Mouse (Mus musculus) frontal cortex, adult (tissue): Measurements from ENCODE around the gene Chd4.
"Not testable (repeated sequence)": the region's sequence is repeated elsewhere in the genome, so short reads cannot be mapped to it uniquely, and the experiment has no call there.

ENCODE experiments used
- ATAC-seq: cut with Nextera tagmentation; 2 replicates; pipeline ENCODE4 v1.9.2; 2017; ENCODE audit warnings: mild to moderate bottlenecking, moderate library complexity, mixed read lengths; ENCODE audit not compliant: low TSS enrichment

The Chd4 gene

DNA sequence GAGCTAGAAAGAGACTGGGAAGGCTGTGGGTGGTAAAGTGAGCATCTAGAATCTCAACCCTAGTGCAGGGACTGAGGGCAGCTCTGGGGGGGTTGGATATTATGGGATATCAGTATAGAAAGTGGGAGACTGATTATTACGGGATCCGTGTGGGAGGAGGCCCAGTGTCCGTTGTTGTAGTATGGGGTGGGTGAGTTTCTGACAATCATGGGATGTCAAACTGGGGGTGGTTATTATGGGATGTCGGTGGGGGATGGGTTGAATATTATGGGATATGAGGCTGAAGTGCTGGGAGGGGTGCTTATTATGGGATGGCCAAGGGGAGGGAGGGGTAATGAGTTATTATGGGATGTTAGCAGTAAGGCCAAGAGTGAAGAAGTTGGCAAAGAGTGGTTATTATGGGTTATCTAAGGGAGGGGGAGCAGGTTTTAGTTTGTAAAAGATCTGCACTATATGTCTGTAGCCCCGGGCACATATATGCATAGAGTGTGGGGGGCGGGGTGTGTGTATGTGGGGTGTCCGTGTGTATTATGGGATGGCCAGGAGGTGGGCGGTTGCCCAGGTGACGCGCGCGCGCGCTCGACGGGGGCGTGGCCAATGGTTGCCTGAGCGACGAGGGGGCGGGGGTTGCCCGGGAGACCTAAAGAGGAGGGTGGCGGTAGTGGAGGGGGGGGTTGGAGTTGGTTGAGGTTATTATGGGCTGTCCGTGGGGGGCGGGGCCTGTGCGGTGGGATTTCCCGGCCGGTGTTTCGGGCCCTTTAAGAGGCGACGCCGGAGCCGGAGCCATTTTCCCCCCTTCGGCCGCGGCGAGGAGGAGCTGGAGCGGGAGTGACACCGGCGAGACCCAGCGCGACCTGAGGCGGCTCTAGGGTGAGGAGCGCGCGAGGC lies at the start of gene Chd4:
TSS of gene Chd4 (plus strand) at position 591 of the 888 bp plus-strand sequence.
- peak; percentile 22 for ATAC-seq

DNA sequence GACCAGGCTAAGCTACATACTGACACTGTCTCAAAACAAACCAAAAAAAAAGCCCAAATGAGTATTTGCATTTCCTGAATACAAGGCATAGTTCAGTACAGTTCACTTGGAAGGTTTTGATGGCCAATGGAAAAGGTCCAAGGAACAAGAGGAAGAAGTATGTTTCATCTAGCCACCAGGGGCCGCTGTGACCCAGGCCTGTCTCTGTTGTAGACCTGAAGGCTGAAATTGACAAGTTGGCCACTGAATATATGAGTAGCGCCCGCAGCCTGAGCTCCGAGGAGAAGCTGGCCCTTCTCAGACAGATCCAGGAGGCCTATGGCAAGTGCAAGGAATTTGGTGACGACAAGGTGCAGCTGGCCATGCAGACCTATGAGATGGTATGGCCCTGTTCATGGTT lies 49.1 kb upstream of the Chd4 start:
- peak; percentile 69 for ATAC-seq

DNA sequence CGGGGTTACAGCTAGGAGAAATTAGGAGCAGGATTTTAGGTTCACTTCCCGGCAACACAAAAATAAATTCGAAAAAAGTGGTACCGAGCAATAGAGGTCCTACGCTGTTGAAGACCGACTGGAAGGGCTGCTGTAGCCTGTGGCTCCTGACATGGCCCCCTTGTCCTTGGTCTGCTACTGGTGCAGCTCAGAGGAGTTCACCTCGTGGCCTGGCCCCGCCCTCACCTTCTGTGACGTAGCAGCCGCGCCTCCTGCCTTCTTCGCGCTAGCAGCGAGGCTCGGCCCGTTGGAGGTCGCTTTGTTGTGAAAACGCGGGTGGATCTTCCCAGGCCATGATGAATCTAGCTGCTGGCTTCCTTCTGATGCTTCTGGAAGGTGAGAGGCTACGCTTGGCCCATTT lies 46.1 kb upstream of the Chd4 start, which contains the start of gene Acrbp:
TSS of gene Acrbp (plus strand) at position 12 of the 400 bp plus-strand sequence.
- no peak for ATAC-seq

DNA sequence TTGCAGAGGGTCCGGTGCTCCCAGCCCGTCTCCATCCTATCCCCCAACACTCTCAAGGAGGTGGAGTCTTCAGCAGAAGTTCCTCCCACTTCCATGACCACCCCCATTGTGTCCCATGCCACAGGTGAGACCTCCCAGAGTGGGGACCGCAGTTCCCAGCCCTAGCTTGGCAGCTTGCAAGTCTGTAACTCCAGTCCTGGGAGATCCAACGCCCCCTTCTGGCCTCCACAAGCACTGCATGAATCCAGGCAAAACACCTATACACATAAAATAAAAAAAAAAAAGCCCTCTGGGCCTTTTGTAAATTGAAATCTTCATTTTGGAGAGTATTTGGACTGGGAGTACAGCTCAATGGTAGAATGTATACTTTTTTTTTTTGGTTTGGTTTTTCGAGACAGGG lies 44.5 kb upstream of the Chd4 start:
- ATAC-seq = no peak

DNA sequence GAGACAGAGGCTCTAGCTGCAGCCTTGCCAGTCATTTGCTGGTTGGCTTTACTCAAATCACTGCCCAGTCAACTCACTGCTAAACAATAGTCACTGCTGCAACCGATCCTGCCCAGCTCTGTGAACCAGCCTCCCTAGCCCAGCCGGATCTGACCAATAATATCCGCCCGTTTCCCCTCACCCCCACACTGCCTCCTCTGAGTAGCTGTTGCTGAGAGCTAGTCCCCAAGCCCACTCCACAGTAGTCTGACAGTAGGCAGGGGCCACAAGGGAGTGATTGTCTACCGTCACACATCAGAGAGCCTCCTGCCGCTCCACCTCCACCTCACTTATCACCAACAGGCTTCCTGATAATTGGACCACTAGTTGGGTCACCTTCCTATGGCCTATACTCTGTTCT lies 34.3 kb upstream of the Chd4 start:
- ATAC-seq = no peak

DNA sequence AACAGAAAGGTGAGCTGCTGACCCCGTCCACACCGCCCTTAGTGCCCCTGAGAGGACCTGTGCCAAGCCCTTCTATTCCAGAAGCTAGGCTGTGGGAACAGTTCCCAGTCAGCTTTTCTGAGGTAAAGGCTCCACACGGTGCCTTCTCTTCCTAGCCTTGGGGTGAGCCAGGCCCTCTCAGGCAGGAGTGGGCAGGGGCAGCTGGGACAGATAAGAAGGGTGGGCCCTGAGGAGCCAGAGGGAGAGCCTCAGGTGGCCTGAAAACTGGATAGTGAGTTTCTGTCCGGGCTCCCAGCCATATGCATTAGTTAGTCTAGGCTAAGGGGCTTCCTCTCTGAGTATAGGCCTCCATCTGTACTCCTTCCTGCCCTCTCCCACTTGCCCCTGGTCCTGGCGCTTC lies 33.3 kb upstream of the Chd4 start:
- ATAC-seq = no peak

DNA sequence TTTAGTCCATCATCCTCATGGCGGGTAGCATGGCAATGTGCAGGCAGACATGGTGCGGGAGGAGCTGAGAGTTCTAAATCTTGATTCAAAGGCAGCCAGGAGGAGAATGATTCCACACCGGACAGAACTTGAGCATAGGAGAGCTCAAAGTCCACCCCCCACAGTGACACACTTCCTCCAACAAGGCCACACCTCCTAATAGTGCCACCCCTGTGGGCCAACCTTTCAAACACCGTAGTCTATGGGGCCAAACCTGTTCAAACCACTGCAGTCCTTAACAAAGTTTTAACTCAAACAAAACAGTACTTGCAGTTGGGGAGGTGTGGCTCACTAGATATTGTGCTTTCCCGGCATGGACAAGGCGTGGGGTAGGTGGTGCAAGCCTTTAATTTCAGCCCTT lies 31.9 kb upstream of the Chd4 start:
- ATAC-seq = no peak

DNA sequence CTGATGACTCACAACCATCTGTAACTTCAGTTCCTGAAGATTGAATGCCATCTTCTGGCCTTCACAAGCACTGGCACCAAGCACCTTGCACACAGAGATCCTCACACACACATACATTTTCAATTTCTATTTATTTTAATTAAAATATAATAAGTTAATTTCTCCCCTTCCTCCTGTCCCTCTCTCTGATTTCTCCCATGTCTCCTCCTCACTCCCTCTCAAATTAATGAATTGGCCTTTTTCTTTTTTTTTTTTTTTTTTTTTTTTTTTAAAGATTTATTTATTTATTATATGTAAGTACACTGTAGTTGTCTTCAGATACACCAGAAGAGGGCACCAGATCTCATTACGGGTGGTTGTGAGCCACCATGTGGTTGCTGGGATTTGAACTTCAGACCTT lies 30.6 kb upstream of the Chd4 start:
- not testable (repeated sequence) for ATAC-seq

DNA sequence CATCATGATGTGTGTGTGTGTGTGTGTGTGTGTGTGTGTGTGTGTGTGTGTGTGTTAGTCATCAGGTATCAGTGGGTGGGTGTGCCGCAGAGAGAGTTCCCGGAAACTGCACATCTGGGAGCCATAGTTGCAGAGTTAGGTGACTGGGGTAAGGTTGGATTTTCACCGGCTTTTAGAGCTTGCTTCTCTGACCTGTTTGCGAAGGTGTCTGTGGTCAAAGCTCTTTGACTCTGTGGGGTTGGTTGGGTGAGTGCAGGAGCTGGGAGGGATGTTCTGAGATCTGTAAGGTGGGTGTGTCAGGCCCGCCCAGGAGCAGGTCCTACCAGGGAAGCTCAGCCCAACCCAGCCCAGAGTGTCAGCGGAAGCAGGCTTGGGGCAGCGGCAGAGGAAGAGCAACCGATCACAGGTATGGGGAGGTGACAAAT lies 28.2 kb upstream of the Chd4 start, which contains the start of gene Lpar5:
TSS of gene Lpar5 (plus strand) at position 350 of the 425 bp plus-strand sequence.
- ATAC-seq = no peak

DNA sequence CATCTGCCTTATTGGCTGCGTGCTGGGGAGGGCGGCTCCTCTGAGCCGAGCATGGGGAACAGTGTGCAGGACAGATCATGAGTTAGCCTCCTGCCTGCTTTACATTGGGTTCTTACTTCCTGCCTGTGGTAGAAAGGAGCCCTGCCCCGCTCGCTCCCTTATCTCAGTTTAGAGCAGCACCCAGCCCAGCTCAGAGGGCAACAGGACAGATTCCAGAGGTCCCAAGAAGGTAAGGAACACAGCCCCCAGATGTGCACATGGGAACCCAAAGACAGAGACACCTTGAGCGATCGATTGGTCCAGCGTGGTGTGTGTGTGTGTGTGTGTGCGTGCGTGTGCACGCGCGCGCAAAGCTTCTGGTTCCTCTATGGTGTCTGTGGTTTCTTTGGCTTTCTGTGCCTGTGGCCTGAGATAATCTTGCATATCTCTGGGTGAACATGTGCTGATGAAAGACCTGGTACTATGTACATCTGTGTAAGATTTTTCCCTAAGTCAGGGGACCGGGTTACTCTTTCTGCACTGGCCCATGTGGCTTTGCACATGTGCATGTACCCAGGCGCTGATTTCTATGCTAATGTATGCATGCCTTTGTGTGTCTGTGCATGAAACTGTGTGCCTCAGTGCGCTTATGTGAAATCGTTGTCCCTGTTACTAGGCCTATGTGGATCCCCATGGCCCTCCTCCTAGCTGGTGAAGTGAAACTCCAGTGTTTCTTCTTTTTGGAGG lies 24.4 kb upstream of the Chd4 start:
- ATAC-seq = peak; percentile 74

DNA sequence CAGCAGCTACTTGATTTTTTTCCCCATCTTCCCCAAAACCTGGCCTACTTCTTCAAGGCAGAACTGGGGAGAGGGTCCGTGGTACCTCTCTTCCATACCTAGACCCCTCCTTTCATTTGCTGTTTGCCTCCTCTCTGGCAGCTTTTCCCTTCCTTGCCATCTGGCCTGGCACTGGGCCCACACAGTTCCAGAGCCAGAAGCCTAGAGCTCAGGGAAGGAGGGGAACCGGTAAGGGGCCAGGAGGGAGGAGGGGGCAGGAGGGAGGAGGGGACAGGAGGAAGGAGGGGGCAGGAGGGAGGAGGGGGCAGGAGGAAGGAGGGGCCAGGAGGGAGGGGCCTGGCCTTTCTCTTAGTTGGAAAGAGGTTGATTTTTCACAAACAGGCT lies 23.9 kb upstream of the Chd4 start:
- ATAC-seq = peak; percentile 71

DNA sequence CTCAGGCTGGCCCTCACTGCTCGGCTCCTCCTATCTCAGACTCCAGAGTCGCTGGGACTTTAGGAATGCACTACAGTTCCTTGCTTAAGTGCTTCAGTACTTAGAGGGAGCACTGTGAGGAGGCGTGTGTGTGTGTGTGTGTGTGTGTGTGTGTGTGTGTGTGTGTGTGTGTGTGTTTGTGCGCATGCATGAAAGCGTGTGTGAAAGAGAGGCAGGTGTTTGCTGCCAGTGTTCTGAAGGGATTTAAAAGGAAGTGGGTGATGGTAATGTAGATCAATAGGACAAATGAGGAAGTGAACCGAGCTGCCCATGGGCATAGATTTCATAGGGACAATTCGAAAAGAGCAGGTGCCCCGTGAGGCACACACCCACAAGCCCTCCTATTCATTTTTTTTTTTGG lies 22.0 kb upstream of the Chd4 start:
- no peak for ATAC-seq

DNA sequence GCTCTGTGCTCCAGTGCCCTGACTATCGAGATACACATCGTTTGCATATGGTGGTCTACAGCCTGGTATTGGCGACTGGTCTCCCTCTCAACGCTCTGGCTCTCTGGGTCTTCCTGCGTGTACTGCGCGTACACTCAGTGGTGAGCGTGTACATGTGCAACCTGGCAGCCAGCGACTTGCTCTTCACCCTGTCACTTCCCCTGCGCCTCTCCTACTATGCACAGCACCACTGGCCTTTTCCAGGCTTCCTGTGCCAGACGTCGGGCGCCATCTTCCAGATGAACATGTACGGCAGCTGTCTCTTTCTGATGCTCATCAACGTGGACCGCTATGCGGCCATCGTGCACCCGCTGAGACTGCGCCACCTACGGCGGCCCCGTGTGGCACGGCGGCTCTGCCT lies 14.4 kb upstream of the Chd4 start:
- ATAC-seq = no peak

DNA sequence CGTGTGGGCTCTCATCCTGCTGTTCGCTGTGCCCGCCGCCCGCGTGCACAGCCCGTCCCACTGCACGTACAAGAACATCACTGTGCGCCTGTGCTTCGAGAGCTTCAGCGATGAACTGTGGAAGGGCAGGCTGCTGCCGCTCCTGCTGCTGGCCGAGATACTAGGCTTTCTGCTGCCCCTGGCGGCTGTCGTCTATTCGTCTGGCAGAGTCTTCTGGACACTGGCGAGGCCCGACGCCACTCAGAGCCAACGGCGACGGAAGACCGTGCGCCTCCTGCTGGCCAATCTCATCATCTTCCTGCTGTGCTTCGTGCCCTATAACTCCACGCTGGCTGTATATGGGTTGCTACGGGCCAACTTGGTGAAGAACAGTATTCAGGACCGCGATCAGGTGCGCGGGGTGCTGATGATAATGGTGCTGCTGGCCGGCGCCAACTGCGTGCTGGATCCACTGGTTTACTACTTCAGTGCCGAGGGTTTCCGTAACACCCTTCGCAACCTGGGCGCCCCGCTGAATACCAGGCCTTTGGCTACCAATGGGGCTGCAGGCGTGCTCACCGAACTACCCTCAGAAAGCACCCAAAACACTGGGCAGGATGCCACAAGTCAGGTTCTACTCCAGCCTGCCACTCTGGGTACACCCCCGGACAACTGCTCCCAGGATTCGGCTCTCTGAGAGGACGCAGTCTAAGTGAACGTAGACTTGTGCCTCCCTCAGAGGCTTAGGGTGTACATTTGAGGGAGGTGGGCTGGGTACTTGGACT lies 13.8 kb upstream of the Chd4 start:
- peak; percentile 83 for ATAC-seq

DNA sequence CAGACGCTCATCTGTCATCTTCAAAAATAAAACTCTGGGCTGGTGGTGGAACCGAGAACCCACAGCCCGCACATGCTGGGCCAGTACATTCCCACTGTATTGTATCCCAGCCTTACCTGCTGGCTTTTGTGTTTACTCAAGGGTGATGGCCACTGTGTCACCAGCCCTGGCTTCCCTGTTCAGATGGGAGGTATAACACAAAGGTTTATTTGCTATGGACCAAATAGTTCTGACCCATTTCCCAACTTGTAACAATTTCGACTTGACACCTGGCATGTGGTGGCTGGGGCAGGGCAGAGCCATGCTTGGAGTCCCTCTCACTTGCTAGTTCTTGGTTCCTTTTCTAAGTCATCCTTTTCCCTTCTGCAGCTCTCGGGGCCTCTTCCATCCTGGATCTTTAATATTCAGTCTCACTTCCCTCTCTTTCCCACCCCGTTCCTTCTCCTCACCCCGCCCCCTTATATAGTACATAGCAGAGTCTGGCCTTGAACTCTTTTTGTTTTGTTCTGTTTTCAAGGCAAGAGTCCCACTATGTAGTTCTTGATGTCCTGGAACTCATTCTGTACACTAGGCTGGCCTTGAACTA lies 12.9 kb upstream of the Chd4 start:
- ATAC-seq = no peak

DNA sequence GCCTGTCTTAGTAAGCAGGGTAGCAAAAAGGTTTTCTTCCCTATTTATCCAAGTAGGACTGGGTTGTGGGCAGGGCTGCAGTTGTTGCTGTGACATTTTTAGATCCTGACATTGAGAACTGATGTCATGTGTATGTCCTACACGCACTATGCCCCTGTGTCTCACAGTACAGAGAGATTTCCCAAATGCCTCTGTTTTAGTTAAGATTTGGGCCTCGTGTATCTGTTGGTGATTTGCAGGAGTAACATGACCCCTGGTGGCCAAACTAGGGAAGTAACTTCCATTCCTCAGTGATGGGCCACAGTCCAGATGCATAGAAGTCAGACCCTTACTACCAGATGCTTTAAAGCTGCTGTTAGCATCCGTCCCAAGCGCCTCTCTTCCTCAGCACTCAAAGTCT lies 11.4 kb upstream of the Chd4 start:
- ATAC-seq = peak; percentile 36

DNA sequence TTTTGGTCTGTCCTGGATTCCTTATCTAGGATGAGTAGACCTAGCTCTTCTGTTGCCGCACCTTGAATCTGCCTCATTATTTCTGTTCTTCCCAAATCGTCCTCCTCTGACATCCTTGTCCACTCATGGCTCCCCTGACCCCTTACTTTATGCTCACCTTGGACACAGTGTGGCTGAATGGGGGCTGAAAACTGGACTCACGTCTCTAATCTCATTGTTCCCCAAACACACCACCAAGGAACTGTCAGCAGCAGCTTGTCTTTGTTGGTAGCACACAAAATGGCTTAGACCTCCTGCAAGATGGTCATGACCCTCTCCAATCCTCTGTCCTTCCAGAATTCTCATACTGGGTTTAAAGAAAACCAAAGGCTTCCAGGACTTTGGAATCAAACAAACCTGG lies 7.8 kb upstream of the Chd4 start:
- no peak for ATAC-seq

DNA sequence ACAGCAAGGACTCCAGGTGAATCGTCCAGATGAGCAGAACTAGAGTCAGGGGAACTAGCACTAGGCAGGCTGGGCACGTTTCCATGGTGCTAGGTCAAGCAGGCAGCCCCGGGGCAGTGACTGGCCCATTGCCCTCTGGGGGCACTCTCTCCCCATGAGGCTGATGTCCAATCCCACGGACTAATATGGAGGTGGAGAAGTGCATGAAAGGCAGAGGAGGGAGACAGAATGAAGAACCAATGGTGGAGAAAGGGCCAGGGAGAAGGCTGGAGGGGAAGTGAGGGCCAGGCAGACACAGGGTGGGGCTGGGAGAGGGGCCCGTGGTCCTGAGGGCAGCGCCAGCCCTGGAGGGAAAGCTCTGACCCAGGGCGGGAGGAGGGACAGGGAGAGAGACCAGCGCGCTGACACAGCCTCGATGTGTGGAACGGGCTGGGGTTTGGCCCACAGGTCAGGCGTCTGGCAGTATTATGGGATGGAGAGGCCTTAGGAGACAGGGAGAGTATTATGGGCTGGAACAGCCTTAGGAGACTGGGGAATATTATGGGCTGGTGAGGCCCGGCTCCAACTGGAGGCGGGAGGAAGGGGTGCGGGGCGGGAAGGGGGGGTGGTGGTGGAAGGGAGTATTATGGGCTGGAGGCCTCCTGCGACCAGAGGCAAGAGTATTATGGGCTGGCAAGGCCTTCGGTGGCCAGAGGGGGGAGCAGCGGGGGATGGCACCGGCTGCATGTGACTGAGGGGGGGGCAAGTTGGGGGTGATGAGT lies 7.0 kb upstream of the Chd4 start:
- ATAC-seq = peak; percentile 50

DNA sequence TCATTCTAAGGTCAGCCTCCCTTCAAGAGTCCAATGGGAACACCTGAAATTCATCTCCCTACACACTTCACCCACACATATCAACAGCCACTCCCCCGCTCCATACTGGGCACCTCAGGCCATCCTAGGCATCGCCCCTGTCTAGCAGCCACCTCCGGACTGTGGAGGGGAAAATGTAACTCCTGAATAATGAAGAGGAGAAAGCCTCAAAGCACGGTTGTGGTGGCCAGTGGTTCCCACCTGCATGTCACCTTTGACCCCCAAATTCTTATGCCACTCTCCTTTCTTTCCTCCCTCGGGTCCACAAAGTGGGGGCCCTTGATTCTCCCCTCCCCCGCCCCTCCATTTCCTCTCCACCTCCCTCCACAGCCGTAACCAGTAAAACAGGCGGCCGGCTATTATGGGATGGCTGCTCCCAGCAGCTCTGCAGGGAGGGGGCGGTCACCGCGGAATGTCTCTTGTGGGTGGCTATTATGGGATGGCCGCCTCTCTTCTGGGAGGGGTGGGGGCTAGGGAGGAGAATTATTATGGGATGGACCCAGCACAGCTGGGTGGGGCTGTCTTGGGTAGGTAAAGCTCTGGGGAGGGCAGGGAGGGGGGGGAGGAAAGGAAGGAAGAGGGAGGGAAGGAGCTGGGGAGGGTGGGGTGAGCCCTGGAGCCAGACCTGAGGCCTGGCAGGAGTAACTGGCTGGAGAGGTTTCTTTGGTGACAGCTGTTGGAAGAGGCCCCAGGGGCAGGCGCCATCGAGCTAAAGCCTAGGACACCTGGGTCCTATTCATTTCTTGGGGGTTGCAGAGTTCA lies 6.1 kb upstream of the Chd4 start:
- ATAC-seq = peak; percentile 76
